Mouse (Mus musculus) ES-Bruce4 (cell line): Measurements from ENCODE around the gene Tenm2.

Source experiments
- CTCF ChIP-seq: IDR thresholded peaks from one replicate; pipeline ENCODE4 v1.8.1; 2011; ENCODE audit warnings: low read depth, low read length
- POLR2A ChIP-seq: IDR thresholded peaks from one replicate; pipeline ENCODE4 v1.8.1; 2011; ENCODE audit warnings: low read length; ENCODE audit not compliant: insufficient read depth

GRCm38 (mm10) chr11:36081399-36082053 lies 1154.2 kb downstream of the Tenm2 start:
- TF ChIP-seq POLR2A = no peak
- no peak for TF ChIP-seq CTCF
